Mouse (Mus musculus): ENCODE results near the gene Crim1.

The Crim1 gene

DNA sequence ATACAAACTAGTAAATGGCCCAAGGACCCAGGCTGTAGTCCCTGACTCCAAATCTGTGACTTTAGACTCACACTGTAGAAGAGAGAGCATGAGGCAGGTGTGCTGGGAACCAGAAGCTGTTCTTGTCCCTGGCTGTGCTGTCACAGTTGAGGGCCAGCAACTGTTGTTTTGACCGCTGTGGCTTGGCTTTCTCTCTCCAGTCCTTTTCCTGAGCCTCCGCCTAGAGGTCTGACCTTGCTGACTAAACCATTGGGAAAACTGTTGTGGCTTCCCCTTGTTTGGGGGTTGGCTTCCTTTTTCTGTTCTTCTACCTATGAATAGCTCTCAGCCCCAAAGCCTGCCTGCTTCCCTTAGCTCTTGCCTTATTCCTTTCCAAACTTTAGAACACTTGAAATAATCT, 126.3 kb downstream of the Crim1 start:
- no peak for DNase-seq (ENCODE audit: inconsistent ontology term)

DNA sequence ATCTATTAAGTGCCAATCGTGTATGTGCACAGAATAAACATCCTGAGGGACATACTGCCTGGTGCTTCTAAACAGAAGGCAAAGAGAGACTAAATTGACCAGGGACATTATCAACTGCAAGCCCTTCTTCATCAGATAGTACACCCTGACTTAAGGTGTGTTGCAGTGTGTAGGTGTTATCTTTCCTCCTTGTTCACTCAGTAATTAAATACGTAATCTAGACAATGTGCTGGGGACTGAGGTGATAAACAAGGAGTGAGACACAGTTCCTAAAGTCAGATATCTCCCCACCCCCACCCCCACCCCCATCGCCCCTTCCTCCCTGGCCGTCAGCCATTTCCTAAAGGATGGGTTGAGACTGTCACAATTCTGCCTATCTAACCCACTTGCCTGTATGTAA, 127.1 kb downstream of the Crim1 start:
- no peak for DNase-seq (ENCODE audit: inconsistent ontology term)

DNA sequence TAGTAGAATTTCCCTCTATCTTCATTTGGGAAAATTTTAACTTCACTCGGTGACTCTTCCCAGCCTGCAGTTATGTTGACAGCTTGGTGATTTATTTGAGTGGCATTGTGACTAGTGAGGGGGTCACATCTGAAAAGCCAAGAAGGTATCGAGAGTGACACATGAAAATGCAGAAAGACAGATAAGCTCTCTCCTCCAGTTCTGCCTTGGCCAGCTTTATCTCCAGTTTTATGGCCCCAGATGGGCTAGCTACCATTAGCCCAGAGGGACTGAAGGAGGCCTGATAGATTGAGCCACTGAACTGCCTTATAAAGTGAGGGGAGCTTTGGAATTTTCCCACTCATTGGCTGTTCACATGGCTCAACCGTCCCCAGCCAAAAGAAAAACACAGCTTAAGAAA, 128.2 kb downstream of the Crim1 start:
- DNase-seq (ENCODE audit: inconsistent ontology term): no peak

DNA sequence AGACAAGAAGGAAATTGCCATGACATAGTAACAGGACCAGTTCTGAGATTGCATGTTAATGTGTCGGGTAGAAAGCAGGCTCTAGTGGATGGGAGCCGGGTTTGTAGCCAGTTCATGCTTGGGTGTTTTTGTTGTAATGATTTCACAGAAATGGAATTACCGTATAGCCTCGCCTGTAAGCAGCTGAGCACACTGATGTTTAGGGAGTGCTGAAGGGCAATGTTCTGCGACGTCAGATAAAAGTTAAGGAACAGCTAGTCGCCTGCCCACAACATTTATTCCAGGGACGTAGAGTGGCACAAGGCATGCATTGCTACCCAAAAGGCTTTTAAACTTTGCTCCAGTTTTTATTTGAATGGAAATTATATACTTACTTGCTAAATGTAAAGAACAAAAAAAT, 131.4 kb downstream of the Crim1 start:
- DNase-seq (ENCODE audit: inconsistent ontology term): no peak

DNA sequence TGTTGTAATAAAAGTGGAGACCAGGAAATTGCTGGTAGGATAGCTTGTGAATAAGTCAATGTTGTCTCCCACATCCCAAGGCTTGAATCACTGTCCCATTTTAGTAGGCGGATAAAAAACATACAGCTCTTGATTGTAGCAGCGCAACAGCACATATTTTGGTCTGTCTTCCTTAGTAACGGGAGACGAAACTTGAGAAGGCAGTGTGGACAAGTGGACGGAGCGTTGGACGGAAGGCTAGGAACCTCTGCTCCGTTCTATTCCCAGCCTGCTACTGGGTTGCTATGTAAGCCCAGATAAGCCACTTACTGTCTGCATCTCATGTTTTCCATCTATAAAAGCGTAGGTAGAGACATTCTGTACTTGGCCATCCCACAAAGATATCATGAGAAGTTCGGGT, 133.2 kb downstream of the Crim1 start:
- no peak for DNase-seq (ENCODE audit: inconsistent ontology term)

DNA sequence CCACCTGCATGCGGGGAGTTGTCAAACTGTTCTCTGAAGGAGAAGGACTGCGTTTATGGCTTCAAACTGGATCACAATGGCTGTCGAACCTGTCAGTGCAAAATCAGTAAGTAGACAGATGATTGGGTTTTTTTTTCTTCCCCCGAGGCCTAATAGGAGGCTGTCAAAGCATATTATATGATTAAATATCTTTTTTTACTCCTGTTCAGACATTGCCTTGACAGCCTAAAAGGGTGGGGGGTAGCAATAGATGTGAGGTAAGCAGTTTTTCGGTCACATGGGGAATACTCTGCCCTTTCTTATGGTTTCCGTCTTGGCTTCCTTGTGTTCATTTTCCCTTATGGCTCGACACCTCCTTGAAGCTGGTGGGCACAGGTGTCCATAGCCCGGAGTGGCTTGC, 135.2 kb downstream of the Crim1 start:
- no peak for DNase-seq (ENCODE audit: inconsistent ontology term)

DNA sequence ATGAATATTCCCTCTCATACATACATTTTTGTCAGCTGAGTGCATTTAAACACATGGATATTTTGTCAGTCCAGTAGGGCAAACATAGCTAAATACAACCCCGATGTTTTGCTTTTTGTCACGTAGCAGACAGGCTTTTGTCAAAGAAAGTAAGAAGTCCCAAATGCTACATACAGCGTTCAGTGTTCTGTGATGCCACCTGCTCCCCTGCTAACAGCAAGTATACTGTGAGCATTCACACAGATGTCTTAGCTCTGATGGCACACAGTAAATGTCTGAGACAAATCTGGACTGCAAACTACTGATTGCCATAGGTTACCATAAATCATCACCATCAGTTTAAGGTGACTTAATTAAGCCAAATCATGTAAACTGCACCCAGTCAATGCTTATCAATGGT, 143.6 kb downstream of the Crim1 start:
- no peak for DNase-seq (ENCODE audit: inconsistent ontology term)

DNA sequence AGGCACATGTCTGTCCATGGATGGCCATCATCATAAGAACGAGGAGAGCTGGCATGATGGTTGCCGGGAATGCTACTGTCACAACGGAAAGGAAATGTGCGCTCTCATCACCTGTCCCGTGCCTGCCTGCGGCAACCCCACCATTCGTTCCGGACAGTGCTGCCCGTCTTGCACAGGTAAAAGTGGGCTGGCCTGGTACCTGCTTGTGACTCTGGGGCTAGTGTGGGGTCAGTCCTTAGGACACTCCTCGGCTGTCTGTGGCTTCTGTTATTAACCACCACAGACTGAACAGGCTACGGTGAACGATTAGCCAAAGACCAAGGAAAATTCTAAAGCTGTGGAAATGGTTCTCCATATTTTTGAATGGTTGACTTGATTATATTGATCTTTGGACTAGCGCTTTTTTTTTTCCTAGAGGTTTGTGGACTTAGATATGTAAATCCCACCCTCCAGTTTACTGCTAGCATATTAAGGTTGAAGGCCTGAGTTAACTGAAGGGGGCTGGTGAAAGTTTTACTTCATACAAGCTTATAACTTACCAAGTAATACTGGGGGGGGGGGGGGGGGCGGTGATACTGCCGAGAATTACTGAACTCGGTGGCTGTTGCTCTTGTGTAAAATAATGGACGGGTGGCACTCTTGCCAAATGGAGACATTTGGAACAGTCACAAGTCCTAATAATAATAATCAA, 147.2 kb downstream of the Crim1 start:
- no peak for DNase-seq (ENCODE audit: inconsistent ontology term)

DNA sequence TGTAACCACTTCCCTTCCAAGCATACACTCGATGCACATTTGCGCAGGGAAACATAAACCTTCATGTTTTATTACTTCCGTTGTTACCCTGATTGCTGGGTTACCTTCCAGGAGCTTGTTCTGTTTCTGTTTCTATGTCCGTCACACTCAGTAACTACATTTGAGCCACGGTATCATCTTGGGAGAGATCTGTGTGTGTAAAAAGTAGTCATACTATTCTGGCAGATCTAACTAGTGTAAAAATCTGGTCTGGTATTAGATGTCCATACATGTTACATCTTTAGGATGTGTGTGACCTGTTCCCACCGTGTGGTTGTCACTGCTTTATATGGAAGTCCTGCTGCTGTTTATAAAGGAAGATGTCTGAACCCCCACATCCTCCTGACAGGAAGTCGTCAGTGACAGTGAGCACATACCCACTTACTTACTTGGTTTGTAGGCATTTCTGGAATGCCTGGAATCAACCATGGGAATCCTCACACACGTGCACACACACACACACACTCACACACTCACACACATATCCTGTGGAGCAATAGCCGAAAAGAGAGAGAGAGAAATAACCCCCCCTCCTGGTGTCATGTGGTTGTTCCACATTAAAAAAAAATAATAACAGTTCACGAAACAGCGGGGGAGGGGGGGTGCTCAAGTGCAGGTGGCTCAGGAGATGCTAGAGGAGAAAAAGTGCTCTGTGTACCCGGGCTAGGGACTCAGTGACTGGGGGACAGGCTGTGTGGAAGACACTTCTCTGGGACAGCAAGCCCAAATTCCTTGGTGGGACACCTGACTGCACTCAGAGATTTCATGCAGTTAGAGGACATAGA, 151.8 kb downstream of the Crim1 start:
- DNase-seq (ENCODE audit: inconsistent ontology term): peak; percentile 47

DNA sequence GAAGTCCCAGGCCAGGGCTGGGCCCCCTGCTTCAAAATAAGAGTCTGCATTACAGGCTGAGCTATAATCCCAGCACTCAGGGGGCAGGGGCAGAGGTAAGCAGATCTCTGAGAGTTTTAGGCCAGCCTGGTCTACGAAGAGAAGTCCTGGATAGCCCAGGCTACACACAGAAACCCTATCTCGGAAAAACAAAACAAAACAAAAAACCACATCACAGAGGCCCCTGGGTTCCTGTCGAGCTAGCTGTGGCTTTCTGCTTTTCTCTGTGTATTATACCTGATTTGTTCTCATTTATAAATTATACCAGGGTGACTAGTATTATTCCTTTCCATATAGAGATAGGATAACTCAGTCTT, 152.4 kb downstream of the Crim1 start:
- DNase-seq (ENCODE audit: inconsistent ontology term): no peak

DNA sequence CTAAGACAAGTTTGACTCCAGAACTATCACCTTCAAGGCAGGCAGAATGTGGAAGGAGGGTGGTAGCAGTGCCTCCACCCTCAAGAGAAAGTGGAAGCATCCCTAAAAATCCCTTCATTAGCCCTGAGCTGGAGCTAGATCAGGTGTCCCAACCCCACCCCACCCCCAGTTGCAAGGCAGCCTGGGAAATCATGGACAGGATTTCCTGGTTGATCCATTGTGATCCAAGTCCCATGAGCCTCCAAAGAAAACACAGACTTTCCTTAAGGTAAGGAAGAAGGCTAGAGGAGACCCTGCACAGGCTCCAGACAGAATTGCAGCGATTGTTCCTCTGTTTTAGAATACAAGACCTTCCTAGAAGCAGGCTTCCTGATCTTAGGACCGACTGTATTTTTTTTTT, 154.4 kb downstream of the Crim1 start:
- DNase-seq (ENCODE audit: inconsistent ontology term): no peak

DNA sequence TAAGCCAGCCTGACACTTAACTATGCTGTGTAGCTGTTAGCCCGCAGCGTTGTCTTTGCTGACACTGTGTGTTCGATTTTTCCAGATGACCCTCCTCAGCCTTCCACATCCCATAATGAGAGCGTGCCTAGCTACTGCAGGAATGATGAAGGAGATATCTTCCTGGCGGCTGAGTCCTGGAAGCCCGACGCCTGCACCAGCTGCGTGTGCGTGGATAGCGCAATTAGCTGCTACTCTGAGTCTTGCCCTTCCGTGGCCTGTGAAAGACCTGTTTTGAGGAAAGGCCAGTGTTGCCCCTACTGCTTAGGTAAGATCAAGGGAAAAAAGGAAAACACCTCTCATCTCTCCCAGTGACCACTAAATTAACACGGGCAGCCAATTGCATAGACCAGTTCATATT, 154.8 kb downstream of the Crim1 start:
- DNase-seq (ENCODE audit: inconsistent ontology term): no peak

DNA sequence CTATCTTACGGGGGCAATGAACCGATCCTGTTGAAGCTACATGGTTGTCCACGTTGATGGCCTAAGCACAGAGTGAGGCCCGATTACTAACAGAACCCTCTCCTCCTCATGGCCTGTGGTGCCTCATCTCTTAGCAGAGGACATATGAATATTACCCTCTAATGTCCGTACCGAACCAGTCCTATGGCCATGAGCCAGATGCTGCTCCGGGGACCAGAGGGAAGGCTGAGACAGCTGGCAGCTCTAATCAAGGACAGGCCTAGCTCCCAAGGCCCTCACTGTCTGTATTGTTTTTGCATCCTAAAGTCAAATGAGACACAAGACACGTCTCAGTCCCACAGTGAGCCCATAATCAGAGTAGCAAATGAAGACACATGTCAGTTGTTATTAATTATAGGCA, 155.6 kb downstream of the Crim1 start:
- DNase-seq (ENCODE audit: inconsistent ontology term): no peak

DNA sequence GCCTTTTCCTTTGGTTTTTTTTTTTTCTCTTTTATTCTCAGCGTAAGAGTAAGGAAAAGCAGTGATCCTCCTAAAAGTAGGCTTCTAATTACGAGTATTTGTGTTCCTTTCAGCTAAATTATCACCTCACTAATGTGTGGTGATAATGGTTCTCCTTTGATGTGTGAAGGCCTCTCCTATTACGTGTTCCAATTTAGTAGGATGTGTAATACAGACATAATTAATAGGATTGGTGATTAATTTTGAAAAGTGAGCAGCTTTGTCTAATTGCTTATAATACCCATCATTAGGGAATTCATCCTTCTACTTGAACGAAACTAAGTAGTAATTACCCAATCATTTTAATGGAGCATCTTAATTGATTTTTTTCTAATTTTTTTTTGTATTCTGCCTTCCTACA, 157.7 kb downstream of the Crim1 start:
- peak; percentile 46 for DNase-seq (ENCODE audit: inconsistent ontology term)

DNA sequence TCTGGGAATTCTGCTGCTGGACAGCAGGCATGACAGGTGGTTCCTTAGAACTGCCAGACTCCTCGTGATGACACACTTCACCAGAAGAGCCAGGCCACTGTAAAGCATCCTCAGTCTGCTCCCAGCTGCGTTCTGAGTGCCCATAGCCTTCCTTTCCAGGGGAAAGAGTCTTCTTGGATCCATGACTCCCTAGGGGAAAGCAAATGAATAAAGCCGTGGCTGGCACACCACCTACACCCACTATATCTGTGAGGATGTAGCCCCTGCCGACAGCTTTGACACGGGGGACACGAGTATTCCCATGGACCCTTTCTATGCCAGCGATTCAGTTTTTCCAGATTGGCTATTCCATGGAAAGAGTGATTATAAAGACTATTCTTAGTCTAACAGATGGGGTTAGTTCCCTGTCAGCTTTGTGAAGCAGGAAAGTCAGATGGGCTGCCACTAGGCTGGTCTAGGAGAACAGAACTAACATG, 158.2 kb downstream of the Crim1 start:
- no peak for DNase-seq (ENCODE audit: inconsistent ontology term)

DNA sequence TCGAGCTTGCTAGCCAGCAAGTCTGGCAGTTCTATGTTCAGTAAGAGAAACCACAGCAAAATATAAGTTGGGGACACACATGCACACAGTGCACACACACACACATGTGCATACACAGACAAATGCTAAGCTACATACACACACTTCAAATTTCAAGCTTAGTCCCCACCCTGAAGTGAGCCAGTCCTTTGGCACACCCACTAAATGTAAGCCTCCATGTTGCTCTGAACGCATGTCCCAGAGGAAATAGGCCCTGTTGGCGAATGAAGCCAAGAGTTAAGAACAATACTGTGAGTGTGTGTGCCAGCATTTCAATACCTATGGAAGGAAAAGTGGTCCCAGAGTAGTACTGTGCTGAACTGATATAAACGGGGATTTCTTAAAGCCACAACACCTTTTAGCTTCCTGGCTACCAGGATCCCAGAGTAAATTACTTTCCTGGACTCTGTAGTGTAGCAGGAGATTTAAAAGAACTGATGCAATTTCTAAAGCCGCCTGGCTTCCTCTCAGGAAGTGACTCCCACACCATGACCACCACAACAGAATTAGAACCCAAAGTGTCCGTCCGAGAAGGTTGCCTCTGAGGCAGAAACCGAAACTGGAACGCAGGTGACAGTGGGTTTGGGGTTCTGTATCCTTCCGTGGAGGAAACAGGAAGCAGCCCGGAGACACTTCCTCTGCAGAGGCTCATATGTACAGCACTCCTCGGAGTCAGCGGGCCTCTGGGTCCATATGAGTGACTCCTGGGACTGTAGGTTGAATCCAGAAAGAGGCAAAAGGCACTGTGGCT, 162.1 kb downstream of the Crim1 start:
- DNase-seq (ENCODE audit: inconsistent ontology term): no peak

DNA sequence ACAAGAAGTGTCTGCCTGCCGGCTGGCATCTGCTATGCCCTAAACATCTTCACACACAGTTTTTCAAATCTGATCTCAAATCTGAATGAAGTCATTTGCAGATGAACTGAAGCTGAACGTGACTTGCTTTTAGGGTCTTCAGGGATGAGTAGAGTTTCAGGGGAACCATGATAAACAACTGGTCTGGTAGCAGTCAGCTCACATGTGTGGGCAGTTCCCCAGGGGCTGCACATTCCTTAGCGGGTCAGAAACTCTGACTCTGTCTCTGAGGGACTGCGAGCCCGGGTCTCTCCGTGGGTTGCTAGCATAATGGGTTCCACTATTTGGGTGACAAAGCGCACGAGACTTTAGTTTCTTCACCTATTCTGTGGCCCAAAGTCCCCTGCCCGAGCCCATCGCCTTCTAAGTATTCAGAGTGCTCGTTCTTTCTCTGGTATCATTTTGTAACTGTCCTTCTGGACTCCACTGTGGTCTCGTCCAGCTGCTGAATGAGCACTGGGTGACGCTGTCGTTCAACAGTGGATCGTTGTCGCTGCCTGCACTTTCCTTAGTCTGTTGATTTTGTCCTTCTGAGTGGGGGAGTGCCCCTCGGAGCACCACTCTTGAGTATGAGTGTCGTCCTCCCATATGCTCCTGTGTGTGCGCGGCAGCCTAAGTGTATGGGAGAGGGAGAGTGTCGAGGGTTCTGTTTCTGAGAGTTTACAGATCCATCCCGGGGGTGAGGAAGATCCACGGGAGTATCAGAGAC, 164.7 kb downstream of the Crim1 start:
- DNase-seq (ENCODE audit: inconsistent ontology term): no peak

DNA sequence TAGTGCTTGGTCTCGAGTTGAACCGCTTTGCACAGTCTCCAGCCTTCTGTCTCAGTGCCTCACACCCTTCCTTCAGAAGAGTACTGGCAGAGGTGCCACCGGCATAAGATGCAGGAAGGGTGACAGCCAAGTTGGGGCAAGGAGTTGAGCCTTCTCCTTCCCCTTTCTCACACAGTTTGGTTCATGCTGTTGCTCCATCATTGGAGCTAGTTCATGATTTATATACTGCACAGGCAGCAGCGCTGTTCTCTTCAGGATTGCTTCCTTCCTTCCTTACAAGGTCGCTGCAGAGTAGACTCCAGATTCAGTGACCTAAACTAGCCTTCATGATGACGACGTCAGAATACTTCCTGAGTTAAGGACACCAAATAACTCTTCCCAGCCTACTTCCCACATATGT, 166.0 kb downstream of the Crim1 start:
- DNase-seq (ENCODE audit: inconsistent ontology term): no peak

DNA sequence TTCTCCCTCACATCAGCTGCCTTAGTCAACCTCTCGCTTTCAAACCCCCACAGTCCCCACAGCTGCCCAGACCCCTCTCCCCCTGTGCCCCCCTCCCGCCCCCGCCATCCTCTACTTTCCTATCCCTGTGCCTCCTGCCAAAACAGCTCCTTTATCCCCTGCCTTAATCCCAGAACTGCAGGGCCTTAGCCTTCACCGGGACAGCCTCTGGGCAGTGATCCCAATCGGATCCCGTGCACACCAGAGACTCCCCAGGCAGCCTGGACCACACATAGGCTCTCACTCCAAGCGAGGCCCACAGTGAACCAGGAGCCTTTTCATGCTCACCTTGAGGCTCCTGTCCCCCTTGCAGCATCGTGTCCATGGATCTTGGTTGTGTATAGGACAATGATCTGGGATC, 168.4 kb downstream of the Crim1 start:
- no peak for DNase-seq (ENCODE audit: inconsistent ontology term)

DNA sequence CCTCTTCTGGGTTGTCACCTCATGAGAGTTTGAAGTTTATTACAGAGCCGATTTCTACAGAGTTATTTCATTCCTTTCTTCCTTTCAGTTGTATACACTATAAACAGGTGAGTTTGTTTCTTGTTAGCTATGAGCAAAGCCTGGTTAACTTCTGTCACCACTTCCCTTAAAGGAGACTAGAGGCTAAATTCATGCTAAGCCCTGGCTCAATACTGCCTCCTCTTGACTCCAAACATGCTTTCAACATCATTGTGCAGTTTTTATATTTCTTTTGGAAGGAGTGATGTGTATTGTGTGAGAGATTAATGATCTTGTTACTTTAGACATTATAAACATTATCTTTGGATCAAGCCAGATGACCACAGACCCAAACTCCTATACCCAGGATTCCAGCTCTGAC, 170.4 kb downstream of the Crim1 start:
- DNase-seq (ENCODE audit: inconsistent ontology term): no peak

DNA sequence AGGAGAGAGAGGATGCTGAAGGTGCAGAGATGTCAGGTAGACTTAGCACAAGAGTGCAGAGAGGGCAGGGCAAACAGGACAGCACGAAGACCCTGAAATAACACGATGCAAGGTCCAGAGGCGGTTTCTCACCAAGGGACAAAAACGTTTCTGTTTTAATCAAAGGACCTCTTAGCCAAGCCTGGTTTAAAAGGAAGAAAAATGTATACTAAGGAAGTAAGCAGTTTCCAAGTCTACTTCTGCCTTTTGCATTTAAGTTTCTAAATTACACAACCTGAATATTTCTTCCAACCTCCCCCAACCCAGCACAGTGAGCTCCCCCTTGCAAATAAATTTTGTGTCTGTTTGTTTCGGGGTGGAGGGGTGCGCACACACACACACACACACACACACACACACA, 173.1 kb downstream of the Crim1 start:
- DNase-seq (ENCODE audit: inconsistent ontology term): no peak

DNA sequence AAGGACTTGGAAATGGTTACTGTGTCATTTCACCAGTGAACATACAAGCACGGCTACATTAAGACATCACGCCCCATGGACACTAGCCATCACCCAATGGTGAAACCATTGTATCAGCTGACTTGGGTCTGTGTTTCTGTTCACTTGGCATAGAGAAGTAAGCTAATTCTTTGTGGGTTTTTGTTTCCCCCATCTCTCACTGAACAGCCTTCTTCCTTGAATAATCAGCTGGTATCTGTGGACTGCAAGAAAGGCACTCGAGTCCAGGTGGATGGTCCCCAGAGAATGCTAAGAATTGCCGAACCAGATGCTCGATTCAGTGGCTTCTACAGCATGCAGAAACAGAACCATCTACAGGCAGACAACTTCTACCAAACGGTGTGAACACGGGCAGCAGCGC, 173.8 kb downstream of the Crim1 start:
- DNase-seq (ENCODE audit: inconsistent ontology term): no peak
